Mouse (Mus musculus): Measurements from ENCODE around the gene Hdac4.

DNA sequence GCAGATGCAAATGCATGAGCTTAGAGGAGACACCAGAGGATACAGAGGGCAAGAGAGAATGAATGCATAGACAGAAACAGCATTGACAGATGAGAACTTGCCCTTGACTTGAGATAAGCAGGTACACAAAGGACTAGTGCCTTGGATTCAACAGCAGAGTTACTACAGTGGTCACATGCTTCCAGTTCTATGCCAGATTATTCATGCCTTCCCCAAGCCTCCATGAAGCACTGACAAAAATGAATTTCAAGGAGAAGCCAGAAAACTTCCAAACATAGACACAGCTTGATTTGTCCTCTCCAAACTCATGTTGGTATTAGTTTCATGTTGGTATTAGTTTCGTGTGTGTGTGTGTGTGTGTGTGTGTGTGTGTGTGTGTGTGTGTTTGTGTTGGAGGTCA lies 149.8 kb downstream of the Hdac4 start:
- TF ChIP-seq POLR2A (IDR thresholded peaks at IDR 0.05; ENCODE audit: borderline replicate concordance, extremely low read depth, low read depth, low read length): no peak
- no peak for TF ChIP-seq CTCF (IDR thresholded peaks at IDR 0.05; ENCODE audit: insufficient read depth, low read length)
